Comparison of ENCODE assay signal across 9 mouse cellular contexts in the genomic region with DNA sequence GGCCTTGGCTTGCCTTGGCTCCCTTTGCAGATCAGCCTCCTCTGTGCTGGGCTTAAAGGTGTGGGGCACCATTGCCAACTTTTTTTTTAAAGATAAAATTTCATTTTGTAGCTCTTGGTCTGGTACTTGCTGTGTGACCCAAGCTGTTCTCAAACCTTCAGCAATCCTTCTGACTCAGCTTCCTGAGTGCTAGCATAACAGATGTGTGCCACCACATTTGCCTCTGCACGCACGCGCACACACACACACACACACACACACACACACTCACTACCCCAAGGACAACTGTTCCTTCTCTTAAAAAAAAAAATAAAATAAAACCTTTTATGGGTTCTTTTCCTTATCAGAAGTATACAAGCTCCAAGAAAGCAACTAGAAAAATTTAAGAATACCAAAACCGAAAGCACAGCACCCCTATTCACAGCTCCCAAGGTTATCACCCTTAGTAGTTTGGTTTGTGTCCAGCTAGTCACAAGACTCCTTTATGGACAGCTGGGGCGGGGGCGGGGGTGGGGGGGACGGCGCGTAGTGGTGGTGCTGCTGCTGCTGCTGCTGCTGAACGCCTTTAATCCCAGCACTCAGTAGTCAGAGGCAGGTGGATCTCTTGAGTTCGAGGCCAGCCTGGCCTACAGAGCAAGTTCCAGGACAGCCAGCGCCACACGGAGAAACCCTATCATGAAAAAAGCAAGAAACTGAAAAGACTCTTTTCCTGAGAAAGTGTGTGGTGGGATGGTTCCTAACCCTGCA.
DNase-seq lines count a peak whose midpoint lies in the region; ATAC-seq lines count a peak whose summit lies in the region.
"Had no signal": no experiment of that assay in that cellular context is flagged by ENCODE, and none has a peak within 500 bp of the region (broad histone marks: within the 10 kb centered on the region; RNA-seq: fewer than 3 reads in every experiment).

No protein-coding gene starts in this region.

- no peak overlapping the region for H3K4me2 ChIP-seq in embryonic facial prominence, embryonic 13.5 days

- H3K4me3 ChIP-seq in embryonic facial prominence, embryonic 13.5 days = no peak overlapping the region

- no peak overlapping the region for H3K9ac ChIP-seq in embryonic facial prominence, embryonic 13.5 days

- H3K27me3 ChIP-seq in embryonic facial prominence, embryonic 13.5 days = no peaks in the 10 kb centered on the region

- 0 out of 2 replicates have a peak, but pooled peaks cover 3% of the 10 kb centered on the region for H3K9me3 ChIP-seq in embryonic facial prominence, embryonic 13.5 days

- H3K36me3 ChIP-seq in embryonic facial prominence, embryonic 13.5 days = peaks cover 23% of the 10 kb centered on the region

- no peak for ATAC-seq in embryonic facial prominence, embryonic 13.5 days (ENCODE audit: insufficient number of reproducible peaks, insufficient read depth, low FRiP score, low TSS enrichment, low read depth)
- ATAC-seq in megakaryocyte progenitor cell, adult 5-6 weeks (replicated peaks; ENCODE audit: poor library complexity) = peak; percentile 13; the same call in 1 of the 2 replicates

- H3K27ac ChIP-seq in embryonic facial prominence, embryonic 13.5 days = peak overlapping the region; percentile 80

- DNase-seq in adrenal gland, adult 2 months = peak; percentile 40
- DNase-seq in adrenal gland, adult 8-10 months = no peak
- peak; percentile 43 for DNase-seq in ovary, adult 18-20 months (ENCODE audit: low spot score)
- DNase-seq in ovary, postnatal 14 days (ENCODE audit: low spot score) = no peak
- DNase-seq in kidney, adult 11 months = no peak
- DNase-seq in cerebellum, adult 8-10 months = no peak
- DNase-seq: heart, postnatal 14 days had no signal

- WGBS in embryonic facial prominence, embryonic 13.5 days = 87% methylated on average over 13 of the region's 13 CpGs

- peaks cover 40% of the 10 kb centered on the region for H3K4me1 ChIP-seq in embryonic facial prominence, embryonic 13.5 days

Comparison
In these comparisons a context has a peak if more than half of its experiments do, and no peak if none do; other contexts are left out.
1. DNase-seq: peak in adrenal gland, adult 2 months (single experiment) and ovary, adult 18-20 months (single experiment); none in adrenal gland, adult 8-10 months (single experiment), ovary, postnatal 14 days (single experiment), kidney, adult 11 months (single experiment) and cerebellum, adult 8-10 months (single experiment).